Mouse (Mus musculus) spleen, embryonic (tissue): ENCODE measurements around the gene Cntn1.

ENCODE experiments used
- CTCF ChIA-PET: fragments of 350-600 bp; sonication (Branson Sonifier 250); formaldehyde crosslinking; loops from one replicate; lab custom pipeline; 2022; lab: Charles Lee

Gene Cntn1

DNA sequence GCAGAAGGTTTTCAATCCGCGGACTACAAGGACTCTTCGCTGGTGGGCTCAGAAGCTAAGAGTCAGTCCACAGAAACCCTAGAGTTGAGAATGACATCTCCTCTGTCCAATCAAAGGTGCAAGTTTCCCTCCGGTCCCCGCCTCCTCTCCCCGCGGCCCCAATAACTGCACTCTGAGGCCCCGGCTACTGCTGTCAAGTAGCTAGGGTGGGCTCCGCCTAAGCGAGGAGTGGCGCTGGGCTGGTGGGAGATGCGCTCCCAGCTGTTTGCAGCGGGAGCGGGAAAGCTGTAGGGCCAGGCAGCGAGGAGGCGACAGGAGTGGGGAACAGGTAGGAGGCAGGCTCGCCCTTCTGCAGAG lies at the start of gene Cntn1:
Cntn1 (plus strand) TSS at position 170 of the 357 bp plus-strand sequence.
- CTCF ChIA-PET = no interaction called here

DNA sequence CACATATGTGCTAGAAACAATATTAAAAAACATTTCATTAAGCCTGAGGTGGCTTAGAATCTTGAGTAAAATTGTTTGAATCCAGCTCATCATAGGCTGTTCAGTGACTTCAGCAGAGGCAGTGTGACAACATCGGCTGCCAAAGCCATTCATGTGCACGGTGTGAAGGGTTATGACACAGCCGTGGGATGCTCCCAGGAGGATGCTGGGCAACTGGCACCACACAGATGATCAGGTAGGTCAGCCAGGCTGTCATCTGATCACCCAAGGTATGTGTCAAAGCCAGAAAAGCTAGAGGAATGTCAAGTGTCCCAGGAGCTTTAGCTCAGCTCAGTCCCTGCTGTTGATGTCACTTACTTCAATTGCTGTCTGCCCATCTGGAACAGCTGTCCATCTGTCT lies 49.5 kb upstream of the Cntn1 start:
- CTCF ChIA-PET = no interaction called here

DNA sequence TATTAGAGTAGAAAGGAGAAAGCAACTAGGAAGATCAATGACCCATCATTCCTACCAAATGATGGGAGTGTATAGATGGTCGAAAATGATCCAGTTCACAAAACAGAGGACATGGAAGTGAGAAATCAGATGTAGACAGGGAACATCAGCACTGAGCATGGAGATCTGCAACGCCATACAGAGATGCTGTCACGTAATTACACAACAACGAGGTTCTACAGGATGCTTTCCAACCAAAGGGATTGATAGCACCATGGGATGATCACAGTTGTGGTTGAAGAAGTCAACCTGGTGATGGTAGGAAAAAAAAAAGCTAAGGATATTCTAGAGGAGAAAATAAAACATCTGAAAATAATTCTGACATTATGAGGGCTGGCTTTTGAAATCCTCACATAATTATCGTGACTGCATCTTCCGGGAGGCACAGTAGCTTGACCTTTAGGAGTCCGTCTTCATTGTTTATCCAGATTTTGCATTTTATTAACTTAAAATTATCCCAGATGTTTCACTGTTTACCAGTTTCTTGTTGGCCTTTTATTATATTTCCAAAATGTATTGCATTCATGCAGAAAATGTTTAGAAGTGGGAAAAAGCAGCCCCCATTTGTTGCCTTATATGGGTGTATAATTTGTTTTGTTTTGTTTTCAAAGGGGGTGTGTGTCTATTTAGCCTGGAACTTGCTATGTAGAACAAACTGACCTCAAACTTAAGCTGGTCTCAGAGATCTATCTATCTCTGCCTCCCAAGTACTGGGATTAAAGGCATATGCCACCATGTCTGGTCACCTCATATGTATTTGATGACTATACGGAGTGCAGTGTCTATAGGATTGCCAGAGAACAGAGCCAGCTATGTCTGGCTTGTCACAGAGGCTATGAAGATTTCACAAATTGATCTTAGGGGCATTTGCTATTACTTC lies 38.5 kb upstream of the Cntn1 start:
- CTCF ChIA-PET = no interaction called here

DNA sequence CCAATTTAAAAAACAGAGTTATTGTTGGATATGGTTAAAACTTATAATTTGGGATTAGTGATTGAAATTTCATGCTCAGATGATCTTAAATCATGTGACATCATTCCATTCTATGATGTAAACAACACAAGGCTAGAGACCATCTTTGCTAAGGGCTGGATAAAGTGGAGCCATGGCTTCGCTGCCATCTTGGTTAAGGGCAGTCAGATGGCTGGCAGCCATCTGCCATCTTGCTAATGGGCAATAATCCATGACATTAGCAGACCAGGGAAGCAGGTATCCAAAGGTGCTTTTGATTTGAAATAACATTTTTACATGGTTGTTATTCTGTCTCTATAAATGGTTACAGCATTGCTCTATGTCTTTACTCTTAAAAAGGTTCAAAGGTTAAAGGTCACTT lies 16.9 kb upstream of the Cntn1 start:
- CTCF ChIA-PET = no interaction called here

DNA sequence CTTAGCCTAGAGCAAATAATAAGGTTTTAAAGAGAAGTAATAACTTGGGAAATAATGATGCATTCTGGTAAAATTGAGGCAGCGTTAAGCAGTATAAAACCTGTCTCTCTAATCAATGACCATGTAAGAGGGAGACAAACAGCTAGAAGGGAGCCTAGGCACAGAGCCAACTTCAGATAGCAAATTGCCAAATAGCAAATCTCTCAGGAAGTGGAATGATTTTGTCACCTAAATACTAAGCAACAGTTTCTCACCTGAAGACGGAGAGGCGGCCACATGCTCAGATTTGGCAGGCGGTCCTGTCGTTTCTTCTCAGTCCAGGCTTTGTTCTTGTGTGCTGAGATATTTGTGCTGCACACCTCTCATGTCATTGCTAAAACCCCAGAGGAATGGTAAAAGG lies 8.4 kb upstream of the Cntn1 start:
- CTCF ChIA-PET = no interaction called here

DNA sequence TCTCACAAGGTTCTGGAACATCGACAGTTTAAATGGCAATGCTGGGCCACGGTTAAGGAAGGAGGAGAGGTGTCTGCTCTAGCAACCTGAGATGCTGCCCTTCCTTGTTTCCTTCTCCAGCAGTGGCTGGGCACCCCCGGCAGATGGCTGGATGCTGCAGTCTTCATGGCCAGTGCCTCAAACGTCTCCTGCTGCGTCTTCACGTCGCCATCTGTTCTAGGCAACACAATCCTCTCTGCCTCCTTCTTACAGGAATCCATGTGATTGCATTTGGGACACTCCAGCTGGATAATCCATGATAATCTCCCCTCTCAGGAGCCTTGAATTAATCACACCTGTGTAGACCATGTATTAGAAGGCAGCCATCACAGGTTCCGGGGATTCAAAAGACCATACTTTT lies 4.9 kb upstream of the Cntn1 start:
- CTCF ChIA-PET = no interaction called here

DNA sequence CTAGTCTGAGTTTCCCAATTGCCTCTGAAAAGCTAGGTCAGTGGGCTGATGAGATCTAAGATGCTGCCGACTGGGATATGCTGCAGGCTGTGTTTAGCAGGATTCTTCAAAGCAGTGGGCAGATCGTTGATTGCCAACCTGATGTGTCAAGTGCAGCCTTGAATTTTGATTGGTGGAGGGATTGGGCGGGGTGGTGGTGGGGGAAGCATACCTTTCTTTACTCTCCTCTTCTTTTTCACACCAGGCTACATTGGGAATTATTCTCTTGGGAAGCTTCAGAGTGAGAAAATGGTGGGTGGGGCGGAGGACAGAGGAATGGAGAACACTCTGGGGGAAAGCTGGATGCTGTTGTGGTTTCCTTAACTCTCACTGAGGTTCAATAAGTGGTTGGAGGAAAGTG lies 2.9 kb upstream of the Cntn1 start:
- CTCF ChIA-PET = no interaction called here

DNA sequence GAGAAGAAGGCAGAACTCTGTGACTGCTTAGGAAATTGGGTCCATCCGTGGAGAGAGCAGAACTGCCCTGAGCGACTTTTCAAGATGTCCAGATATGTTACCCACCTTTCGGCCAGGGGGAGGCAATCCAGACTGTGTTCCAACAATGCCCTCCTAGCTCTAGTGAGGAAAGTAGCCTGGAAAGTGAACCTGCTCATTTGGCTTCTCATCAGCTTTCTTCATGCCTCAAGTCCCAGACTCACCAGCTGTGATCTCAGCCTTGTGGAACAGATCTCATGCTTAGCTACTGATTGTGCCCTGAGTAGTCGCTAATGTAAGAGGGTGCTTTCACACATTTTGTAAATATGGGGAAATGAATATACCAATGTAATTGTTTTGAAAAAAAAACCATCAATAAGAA lies 2.4 kb upstream of the Cntn1 start:
- CTCF ChIA-PET = no interaction called here

DNA sequence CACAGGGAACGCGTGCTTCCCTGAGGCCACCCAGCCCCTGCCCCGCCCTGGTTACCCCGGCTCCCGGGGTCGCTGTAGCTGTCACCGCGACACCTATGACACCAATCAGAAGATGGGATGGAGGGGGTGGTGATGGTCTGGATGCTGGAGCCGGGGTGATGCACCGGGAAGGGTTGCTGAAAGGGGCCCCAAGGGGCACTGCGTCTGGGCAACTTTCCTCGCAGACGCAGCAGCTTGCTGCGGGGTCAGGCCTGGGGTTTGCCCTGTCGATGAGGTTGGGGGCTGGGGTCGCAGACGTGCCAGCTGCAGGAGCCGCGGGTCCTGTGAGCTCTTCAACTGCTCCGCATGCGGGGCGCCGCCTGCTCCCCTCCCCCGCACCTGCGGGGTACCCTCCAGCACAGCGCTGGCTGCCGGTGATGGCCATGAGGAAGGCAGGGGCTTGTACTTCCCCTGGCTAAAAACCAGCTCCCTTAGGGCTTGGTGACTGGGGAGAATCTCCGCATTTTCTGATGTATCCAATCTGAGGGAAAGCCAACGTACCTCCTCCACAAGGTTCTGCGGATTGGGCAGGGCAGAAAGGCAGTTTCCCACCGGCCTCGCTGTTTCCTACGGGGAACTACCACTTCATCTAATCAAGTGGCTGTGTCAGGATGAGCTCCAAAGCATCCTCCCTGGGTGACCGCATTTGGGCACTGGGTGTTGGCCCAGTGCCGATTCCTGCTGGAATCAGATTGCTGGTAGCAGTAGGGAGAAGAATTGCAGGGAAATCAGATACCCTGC lies 578 bp downstream of the Cntn1 start:
- CTCF ChIA-PET = no interaction called here

DNA sequence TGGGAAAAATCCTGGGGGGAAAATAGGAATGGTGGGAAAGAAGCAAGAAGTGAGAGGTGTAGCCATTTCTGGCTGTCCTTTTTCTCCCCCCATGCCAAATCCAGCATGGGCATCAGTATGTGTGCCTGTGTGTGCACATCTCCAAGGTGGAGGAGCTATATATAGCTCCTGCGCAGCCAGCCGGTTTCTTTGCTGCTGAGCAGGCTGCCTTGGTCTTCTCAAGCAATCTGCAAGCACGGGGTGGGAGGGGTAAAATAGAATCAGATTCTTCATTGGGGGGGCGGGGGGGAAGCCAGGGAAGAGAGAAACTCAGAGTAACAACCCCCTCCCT lies 1.1 kb downstream of the Cntn1 start:
- CTCF ChIA-PET = no interaction called here

DNA sequence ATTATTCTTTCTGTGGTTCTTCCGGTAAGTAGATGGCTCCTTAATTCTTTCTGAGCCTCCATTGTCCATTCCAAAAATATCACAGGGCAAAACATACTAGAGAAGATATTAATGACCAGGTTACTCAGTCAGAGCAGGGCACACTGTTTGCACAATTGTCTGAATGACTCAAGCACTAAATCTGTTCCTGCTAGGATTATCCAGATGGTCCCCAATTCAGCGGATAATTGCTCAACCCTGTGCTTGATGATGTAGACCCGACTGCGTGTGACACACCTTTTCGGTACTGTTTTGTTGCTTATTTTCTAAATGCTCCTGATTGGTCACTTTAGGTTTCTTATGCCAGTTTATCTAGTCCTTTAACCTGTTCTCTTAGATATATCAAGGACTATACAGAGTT lies 6.6 kb downstream of the Cntn1 start:
- CTCF ChIA-PET = no interaction called here

DNA sequence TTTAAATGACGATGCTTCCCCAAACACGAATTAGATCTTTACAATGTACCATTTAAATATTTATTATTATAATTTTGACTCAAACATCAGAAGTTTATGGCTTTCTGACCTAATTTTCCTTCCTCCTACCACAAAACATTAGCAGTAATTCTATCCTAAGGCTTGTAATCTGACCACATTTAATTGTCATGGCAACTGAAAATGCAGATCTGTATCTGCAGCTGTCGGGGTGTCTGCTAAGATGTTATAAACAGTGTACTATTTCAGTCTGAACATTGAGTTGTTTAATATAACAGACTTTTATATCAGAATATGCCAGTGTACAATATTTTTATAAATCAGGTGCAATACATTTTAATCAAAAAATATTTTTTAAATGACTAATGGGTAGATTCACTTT lies 10.0 kb downstream of the Cntn1 start:
- CTCF ChIA-PET = no interaction called here

DNA sequence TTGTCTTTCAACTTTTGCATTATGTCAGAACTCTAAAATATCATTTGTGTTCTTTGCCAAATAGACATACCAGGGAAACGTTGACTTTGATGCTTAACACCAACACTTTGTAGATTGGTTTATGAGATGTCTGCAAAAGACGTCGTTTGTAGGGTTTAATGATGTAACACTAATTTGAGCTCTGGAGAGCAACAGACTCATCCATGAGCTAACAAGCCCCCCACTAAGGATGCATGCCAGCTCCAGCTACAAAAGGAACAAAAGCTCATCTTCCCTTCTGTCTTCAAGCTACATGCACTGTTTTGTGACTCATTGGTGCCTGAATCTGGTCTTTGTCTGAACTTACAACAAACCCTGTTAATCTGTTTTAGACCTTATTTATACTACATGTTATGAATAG lies 28.5 kb downstream of the Cntn1 start:
- CTCF ChIA-PET = no interaction called here

DNA sequence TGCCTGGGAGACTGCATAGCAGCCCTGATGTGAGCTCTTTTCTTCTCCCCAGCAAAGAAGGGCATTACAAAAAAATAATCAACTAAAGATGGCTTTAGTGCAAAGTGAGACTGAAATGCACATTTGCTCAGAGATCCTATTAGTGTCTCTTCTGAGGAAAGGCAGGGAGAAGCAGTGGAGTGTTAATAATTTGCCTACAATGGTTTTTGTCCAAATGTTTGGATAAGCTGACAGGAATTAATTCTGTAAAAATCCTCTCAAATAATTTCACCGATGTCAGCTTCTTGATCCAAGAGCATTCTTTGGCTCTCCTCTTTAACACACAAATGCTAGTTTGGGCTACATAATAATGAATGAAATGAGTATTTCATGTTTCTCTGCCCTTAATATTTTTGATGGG lies 34.9 kb downstream of the Cntn1 start:
- CTCF ChIA-PET = no interaction called here

DNA sequence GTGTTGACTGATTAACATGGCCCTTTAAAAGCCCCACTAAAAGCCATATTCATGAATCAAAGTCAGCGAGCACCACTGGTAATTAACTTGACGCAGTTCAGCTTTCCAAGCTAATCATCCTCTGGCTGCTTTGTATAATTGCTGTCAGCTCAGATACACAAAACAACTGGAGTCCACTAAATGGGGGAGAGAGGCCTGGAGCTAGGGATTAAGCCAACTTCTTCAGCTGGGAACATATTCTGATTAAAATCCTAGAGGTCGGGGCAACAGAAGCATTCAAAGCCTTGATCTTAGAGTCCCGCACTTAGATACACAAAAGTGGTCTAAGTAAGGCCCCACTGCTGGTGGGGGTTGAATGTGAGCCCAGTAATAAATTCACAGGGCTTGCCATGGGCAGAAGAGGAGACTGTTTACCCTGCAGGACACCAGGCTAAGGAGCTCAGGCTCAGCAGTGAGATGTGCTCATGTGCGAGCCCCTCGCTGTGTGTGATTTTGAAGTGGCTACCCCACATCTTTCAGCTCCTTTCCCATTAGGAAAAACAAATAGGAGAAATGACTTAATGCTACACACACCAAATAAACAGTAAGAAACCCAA lies 36.8 kb downstream of the Cntn1 start:
- CTCF ChIA-PET = no interaction called here

DNA sequence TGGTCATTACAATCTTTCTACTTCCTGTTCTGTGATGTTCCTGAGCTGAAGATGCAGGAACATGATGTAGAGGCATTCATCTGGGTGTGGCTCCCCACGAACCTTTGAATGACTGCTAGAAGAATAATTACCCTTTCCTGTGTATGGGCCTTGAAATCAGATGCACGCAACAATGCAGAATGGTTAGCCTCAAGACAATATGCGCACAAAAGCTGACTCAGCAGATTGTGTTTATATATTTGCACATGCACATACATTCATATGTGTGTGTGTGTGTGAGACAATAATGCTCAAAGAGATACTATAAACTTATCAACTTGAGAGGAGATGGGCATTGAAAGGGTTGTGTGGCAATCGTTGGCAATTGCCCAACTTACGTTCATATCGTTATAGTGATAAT lies 39.8 kb downstream of the Cntn1 start:
- CTCF ChIA-PET = no interaction called here

DNA sequence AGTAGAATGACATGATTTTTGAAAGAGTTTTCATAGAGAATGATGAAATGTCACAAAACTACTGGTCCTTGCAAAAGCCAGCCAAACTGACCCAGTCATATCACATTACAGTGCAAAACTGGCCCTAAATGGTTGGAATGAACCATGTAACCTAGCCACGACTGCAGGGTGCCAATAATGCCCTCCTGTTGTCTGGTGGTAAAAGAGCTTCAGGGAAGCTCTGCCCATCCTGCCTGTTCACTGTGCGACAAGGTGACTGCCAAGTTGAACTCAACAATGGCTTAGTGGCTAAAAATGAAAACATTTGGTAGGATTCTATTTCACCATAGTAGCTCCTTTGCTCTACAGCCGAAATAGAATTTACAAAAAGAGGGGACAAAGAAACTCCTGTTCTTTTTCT lies 41.1 kb downstream of the Cntn1 start:
- CTCF ChIA-PET = interaction anchor here (0.7 kb wide), 1 partner anchor 173 kb away, joined by 3 read pairs; no protein-coding TSS in a partner anchor

DNA sequence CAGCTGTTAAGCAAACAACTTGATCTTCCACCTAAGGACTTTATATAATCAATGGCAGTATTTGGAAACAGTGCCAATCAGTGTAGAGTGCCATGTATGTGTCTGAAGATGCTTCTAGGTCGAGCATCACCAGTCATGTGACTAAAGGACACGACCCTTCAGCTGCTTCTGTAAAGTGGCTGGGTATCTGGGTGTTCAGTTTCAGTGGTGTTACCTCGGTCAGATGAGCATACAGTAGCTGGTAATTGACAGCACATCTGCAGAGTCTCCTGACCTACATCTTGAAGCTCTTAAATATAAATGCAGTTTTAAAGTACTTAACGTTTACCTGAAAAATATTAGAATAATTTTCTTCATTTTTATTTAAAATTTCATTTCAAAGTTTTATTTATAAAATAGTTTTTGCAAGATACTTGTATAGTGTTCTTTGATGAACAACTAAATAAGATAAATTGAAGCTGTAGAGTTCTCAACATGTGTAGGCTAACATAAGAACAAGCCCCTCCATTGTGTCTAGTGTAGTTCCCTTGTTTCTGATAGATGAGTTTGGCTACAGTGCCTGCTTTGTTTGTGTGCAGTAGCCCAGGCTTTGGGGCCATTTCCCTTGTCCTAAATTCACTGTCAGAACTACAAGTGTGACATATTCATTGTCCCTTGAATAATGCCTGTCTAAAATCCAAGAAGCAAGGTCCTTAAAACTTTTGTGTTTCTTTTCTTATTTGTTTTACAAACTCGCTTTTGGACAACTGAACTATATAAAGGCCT lies 48.6 kb downstream of the Cntn1 start:
- CTCF ChIA-PET = no interaction called here

DNA sequence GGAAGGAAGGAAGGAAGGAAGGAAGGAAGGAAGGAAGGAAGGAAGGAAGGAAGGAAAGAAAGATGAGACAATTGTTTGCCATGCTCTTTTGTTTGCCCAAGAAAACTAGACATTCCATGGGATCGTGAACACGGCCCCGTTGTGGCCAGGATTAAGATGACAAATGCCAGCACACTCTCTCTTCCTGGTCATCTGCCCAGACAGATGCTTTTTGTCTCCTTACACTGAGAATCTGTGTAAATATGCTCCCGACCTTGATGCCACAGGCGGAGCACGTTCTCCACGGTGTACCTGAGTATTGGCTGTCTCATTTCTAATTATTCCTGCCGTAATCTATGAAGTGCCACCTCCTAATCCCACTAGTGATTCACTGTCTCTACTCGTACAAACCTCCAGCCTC lies 51.0 kb downstream of the Cntn1 start:
- CTCF ChIA-PET = no interaction called here

DNA sequence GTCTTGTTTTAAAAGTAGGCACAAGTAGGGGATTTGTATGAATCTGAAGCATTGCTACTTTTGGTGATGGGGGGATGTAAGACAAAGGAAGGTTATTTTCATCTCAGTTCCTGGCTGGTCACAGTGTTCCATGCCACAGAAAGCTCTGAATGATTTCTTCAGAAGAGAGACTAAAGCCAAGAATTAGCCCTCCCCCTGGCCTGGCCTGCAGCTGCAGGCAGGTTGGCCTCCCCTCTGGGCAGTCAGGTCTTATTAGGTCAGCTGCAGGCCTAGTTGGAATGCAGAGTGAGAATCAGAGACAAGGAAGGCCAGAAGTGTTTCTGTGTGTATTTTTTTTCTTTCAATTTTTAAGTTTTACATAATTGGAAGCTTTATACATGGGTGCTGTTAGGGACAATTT lies 61.5 kb downstream of the Cntn1 start:
- CTCF ChIA-PET = no interaction called here

DNA sequence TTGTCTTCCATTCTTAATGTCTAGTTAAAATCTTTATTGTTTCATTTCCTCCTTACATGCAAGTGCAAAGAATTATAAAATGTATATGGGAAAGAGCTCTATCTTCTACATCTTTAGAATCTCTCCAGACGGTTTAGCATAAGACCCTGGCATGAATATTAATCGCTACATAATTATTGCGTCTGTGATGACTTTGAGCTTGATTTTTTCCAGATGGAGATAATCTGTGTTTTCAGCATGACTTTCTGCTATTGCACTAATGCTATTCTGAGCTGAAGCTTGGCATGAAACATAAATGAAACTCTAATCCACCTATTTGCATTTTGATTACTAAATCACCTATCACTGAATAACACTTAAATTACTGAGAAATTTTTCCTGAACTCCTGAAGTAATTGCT lies 82.0 kb downstream of the Cntn1 start:
- CTCF ChIA-PET = no interaction called here

DNA sequence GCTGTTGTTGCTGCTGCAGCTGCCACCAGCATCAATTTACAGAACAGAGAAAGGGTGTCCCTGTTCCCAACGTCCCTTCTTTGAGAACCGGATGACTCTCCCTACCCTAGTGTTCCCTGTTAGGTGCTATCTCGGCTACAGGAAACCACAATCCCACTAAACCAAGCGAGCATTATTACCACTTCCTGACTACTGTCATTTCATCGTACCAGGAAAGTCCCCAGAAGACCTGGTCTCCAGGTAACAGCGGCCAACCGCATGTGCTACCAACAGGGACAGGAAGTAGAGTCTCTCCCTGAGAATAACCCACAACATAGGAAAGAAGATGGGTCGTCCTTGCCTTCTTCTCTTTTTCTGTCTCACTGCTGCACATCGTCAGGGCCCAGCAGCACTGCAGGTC lies 83.3 kb downstream of the Cntn1 start:
- CTCF ChIA-PET = no interaction called here
